Mouse (Mus musculus): ENCODE results near the gene Usp54. TPM values are rescaled to one million over a fixed set of nuclear protein-coding genes. Genes with fewer than 3 reads are reported as not detected.
"Not testable (repeated sequence)": the region's sequence is repeated elsewhere in the genome, so short reads cannot be mapped to it uniquely, and the experiment has no call there.

Usp54 gene
- polyA plus RNA-seq, 1 experiment from 2014 or later: 6.1 TPM

DNA sequence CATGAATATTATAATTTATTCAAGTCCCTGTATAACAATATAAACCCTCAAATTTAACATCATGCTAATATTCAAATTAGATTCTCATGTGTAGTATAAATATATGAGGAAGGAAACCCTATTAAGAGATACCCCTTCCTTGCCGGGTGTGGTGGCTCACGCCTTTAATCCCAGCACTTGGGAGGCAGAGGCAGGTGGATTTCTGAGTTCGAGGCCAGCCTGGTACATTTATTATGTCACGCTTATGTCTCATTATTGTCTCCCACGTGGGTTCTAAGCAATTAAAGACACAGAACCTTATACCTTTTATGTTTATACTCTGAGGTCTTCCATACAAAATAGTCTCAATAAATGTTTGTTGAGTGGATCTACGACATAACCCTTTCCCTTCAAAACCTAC is 2.2 kb downstream of the Usp54 start:
- H3K4me3 ChIP-seq (ENCODE audit: control insufficient read depth in 1 of 2, insufficient read depth in 1 of 2, low read depth in 1 of 2, low read length in 2 of 2): no peak overlapping the region
- H3K9ac ChIP-seq (ENCODE audit: low read length): no peak overlapping the region
- no peaks in the 10 kb centered on the region for H3K36me3 ChIP-seq (ENCODE audit: control insufficient read depth, insufficient read depth, low read length)
- ATAC-seq (ENCODE audit: insufficient number of reproducible peaks, insufficient read depth, low FRiP score, low read depth): no peak
- H3K9me3 ChIP-seq (ENCODE audit: control insufficient read depth, low read length): no peaks in the 10 kb centered on the region
- WGBS: 90% methylated on average over 6 of the region's 6 CpGs
- no peaks in the 10 kb centered on the region for H3K27me3 ChIP-seq (ENCODE audit: control insufficient read depth, insufficient read depth, low read length)
- H3K4me2 ChIP-seq (ENCODE audit: low read length): no peak overlapping the region
- H3K4me1 ChIP-seq (ENCODE audit: control insufficient read depth in 2 of 2, insufficient read depth in 2 of 2, low read length in 2 of 2): peaks cover 0 to 11% of the 10 kb centered on the region in 2 experiments; a peak in 2 of 4 replicates
- H3K27ac ChIP-seq (replicated peaks in 1 of 2; ENCODE audit: control insufficient read depth in 1 of 2, insufficient read depth in 1 of 2, low read depth in 2 of 2, low read length in 2 of 2): no peak overlapping the region

DNA sequence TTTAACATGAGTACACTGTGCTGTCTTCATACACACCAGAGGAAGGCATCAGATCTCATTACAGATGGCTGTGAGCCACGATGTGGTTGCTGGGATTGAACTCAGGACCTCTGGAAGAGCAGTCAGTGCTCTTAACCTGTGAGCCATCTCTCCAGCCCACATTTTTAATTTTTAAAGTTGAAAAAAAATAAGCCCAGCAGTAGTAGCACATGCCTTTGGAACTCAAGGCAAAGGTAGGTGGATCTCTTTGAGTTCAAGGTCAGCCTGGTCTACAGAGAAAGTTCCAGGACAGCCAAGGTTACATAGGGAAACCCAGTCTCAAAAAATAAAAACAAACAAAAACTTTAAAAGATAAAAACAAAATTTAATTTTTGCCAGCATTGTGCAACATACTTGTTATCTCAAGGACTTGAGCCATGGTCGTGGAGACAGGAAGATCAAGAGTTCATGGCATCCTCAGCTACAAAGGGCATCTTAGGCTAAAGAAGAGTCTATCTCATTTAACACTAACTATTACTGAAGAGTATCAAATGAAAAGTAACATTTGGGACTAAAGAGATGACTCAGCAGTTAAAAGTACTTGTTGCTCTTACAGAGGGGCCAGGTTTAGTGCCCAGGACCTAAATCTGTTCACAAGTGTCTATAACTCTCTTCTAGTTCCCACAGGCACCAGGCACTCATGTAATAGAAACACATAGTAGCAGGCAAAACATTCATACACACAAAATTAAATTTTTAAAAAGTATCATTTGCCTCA is 2.9 kb downstream of the Usp54 start:
- no peak for ATAC-seq (ENCODE audit: insufficient number of reproducible peaks, insufficient read depth, low FRiP score, low read depth)
- no peaks in the 10 kb centered on the region for H3K27me3 ChIP-seq (ENCODE audit: control insufficient read depth, insufficient read depth, low read length)
- H3K27ac ChIP-seq (replicated peaks in 1 of 2; ENCODE audit: control insufficient read depth in 1 of 2, insufficient read depth in 1 of 2, low read depth in 2 of 2, low read length in 2 of 2): no peak overlapping the region
- H3K4me1 ChIP-seq (ENCODE audit: control insufficient read depth in 2 of 2, insufficient read depth in 2 of 2, low read length in 2 of 2): peaks cover 0 to 11% of the 10 kb centered on the region in 2 experiments; a peak in 2 of 4 replicates
- H3K9ac ChIP-seq (ENCODE audit: low read length): no peak overlapping the region
- 56% methylated on average over 2 of the region's 2 CpGs for WGBS
- H3K4me3 ChIP-seq (ENCODE audit: control insufficient read depth in 1 of 2, insufficient read depth in 1 of 2, low read depth in 1 of 2, low read length in 2 of 2): no peak overlapping the region
- H3K36me3 ChIP-seq (ENCODE audit: control insufficient read depth, insufficient read depth, low read length): no peaks in the 10 kb centered on the region
- no peaks in the 10 kb centered on the region for H3K9me3 ChIP-seq (ENCODE audit: control insufficient read depth, low read length)
- H3K4me2 ChIP-seq (ENCODE audit: low read length): no peak overlapping the region

DNA sequence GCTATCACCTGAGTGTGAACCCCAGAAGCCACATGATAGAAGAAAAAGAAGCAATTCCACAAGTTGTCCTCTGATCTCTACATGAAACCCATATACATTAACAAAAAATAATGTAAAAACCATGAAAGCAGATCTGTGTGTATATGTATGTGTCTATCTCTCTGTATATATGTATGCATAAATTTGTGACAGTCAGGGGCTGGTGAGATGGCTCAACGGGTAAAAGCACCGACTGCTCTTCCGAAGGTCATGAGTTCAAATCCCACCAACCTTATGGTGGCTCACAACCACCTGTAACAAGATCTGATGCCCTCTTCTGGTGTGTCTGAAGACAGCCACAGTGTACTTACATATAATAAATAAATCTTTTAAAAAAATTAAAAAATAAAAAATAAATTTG is 3.9 kb downstream of the Usp54 start:
- H3K27ac ChIP-seq (replicated peaks in 1 of 2; ENCODE audit: control insufficient read depth in 1 of 2, insufficient read depth in 1 of 2, low read depth in 2 of 2, low read length in 2 of 2); H3K9ac ChIP-seq (ENCODE audit: low read length); H3K4me3 ChIP-seq (ENCODE audit: control insufficient read depth in 1 of 2, insufficient read depth in 1 of 2, low read depth in 1 of 2, low read length in 2 of 2); H3K27me3 ChIP-seq (ENCODE audit: control insufficient read depth, insufficient read depth, low read length); H3K4me1 ChIP-seq (ENCODE audit: control insufficient read depth in 2 of 2, insufficient read depth in 2 of 2, low read length in 2 of 2); H3K9me3 ChIP-seq (ENCODE audit: control insufficient read depth, low read length); ATAC-seq (ENCODE audit: insufficient number of reproducible peaks, insufficient read depth, low FRiP score, low read depth); H3K36me3 ChIP-seq (ENCODE audit: control insufficient read depth, insufficient read depth, low read length); H3K4me2 ChIP-seq (ENCODE audit: low read length): not testable (repeated sequence)
- 93% methylated on average over 3 of the region's 3 CpGs for WGBS

GRCm38 (mm10) chr14:20635546-20635945 is 5.3 kb downstream of the Usp54 start:
- Histone ChIP-seq H3K27me3 (ENCODE audit: control insufficient read depth, insufficient read depth, low read length) (no peaks in the 10 kb centered on the region), H3K27ac (replicated peaks in 1 of 2; ENCODE audit: control insufficient read depth in 1 of 2, insufficient read depth in 1 of 2, low read depth in 2 of 2, low read length in 2 of 2) (no peak overlapping the region), H3K9ac (ENCODE audit: low read length) (no peak overlapping the region), H3K4me3 (ENCODE audit: control insufficient read depth in 1 of 2, insufficient read depth in 1 of 2, low read depth in 1 of 2, low read length in 2 of 2) (no peak overlapping the region), H3K9me3 (ENCODE audit: control insufficient read depth, low read length) (no peaks in the 10 kb centered on the region), H3K4me2 (ENCODE audit: low read length) (no peak overlapping the region), H3K36me3 (ENCODE audit: control insufficient read depth, insufficient read depth, low read length) (no peaks in the 10 kb centered on the region), H3K4me1 (ENCODE audit: control insufficient read depth in 2 of 2, insufficient read depth in 2 of 2, low read length in 2 of 2) (peaks cover 4 to 7% of the 10 kb centered on the region in 2 experiments; a peak in 3 of 4 replicates)
- 90% methylated on average over 2 of the region's 2 CpGs for WGBS
- no peak for ATAC-seq (ENCODE audit: insufficient number of reproducible peaks, insufficient read depth, low FRiP score, low read depth)

GRCm38 (mm10) chr14:20631253-20631652 is 9.6 kb downstream of the Usp54 start:
- Histone ChIP-seq H3K27me3 (ENCODE audit: control insufficient read depth, insufficient read depth, low read length) (no peaks in the 10 kb centered on the region), H3K4me2 (ENCODE audit: low read length) (no peak overlapping the region), H3K36me3 (ENCODE audit: control insufficient read depth, insufficient read depth, low read length) (no peaks in the 10 kb centered on the region), H3K4me1 (ENCODE audit: control insufficient read depth in 2 of 2, insufficient read depth in 2 of 2, low read length in 2 of 2) (peaks cover 6% of the 10 kb centered on the region in 2 experiments; a peak in 2 of 4 replicates), H3K27ac (replicated peaks in 1 of 2; ENCODE audit: control insufficient read depth in 1 of 2, insufficient read depth in 1 of 2, low read depth in 2 of 2, low read length in 2 of 2) (no peak overlapping the region), H3K4me3 (ENCODE audit: control insufficient read depth in 1 of 2, insufficient read depth in 1 of 2, low read depth in 1 of 2, low read length in 2 of 2) (no peak overlapping the region), H3K9ac (ENCODE audit: low read length) (no peak overlapping the region), H3K9me3 (ENCODE audit: control insufficient read depth, low read length) (no peaks in the 10 kb centered on the region)
- 19% methylated on average over 4 of the region's 4 CpGs for WGBS
- no peak for ATAC-seq (ENCODE audit: insufficient number of reproducible peaks, insufficient read depth, low FRiP score, low read depth)

DNA sequence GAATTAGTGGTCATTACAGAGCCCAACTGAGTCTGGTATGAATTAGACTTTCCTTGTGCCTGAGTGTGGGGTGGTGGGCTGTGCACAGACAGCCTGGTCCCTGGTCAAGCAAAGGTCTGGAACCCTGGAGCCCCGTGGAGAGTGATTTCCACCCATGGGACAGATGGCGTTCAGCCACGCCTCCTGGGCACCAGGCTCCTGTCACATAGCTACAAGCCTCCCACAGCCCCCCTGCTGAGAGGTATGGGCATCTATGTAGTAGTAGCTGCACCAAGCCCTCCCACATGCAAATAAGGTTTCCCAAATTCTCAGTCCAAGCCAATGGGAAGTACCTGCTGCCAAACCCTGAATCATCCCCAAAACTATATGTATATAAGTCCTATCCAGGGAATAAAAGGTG is 13.9 kb downstream of the Usp54 start:
- H3K4me2 ChIP-seq (ENCODE audit: low read length): peak overlapping the region; percentile 23; the same call in 1 of the 2 replicates
- no peaks in the 10 kb centered on the region for H3K36me3 ChIP-seq (ENCODE audit: control insufficient read depth, insufficient read depth, low read length)
- ATAC-seq (ENCODE audit: insufficient number of reproducible peaks, insufficient read depth, low FRiP score, low read depth): no peak
- H3K9me3 ChIP-seq (ENCODE audit: control insufficient read depth, low read length): no peaks in the 10 kb centered on the region
- peaks cover 6% of the 10 kb centered on the region in 2 experiments; a peak in 2 of 4 replicates for H3K4me1 ChIP-seq (ENCODE audit: control insufficient read depth in 2 of 2, insufficient read depth in 2 of 2, low read length in 2 of 2)
- H3K27ac ChIP-seq (replicated peaks in 1 of 2; ENCODE audit: control insufficient read depth in 1 of 2, insufficient read depth in 1 of 2, low read depth in 2 of 2, low read length in 2 of 2): 0 out of 4 replicates have a peak overlapping the region, but pooled peaks of 1 of the 2 experiments have one; percentile 19
- WGBS: 77% methylated on average over 3 of the region's 3 CpGs
- no peak overlapping the region for H3K4me3 ChIP-seq (ENCODE audit: control insufficient read depth in 1 of 2, insufficient read depth in 1 of 2, low read depth in 1 of 2, low read length in 2 of 2)
- no peaks in the 10 kb centered on the region for H3K27me3 ChIP-seq (ENCODE audit: control insufficient read depth, insufficient read depth, low read length)
- no peak overlapping the region for H3K9ac ChIP-seq (ENCODE audit: low read length)

- Histone ChIP-seq H3K4me3 (ENCODE audit: control insufficient read depth in 1 of 2, insufficient read depth in 1 of 2, low read depth in 1 of 2, low read length in 2 of 2) (no peak overlapping the region), H3K27me3 (ENCODE audit: control insufficient read depth, insufficient read depth, low read length) (no peaks in the 10 kb centered on the region), H3K9me3 (ENCODE audit: control insufficient read depth, low read length) (no peaks in the 10 kb centered on the region), H3K36me3 (ENCODE audit: control insufficient read depth, insufficient read depth, low read length) (no peaks in the 10 kb centered on the region), H3K4me1 (ENCODE audit: control insufficient read depth in 2 of 2, insufficient read depth in 2 of 2, low read length in 2 of 2) (peaks cover 6% of the 10 kb centered on the region in 2 experiments; a peak in 2 of 4 replicates), H3K4me2 (ENCODE audit: low read length) (no peak overlapping the region), H3K9ac (ENCODE audit: low read length) (no peak overlapping the region), H3K27ac (replicated peaks in 1 of 2; ENCODE audit: control insufficient read depth in 1 of 2, insufficient read depth in 1 of 2, low read depth in 2 of 2, low read length in 2 of 2) (no peak overlapping the region)
- WGBS: 73% methylated on average over 2 of the region's 2 CpGs
- ATAC-seq (ENCODE audit: insufficient number of reproducible peaks, insufficient read depth, low FRiP score, low read depth): no peak
These were observed 14.4 kb downstream of the Usp54 start for GRCm38 (mm10) chr14:20626447-20626846.
